Mouse (Mus musculus) ES-Bruce4 (cell line): ENCODE data around the gene Trmt5. TPM values are rescaled to one million over a fixed set of nuclear protein-coding genes. Genes with fewer than 3 reads are reported as not detected.

Source experiments
- H3K27ac ChIP-seq: 2 replicates; pipeline ENCODE4 v1.5.1; 2012; ENCODE audit warnings: low read length, inconsistent platforms; ENCODE audit not compliant: insufficient read depth
- H3K27me3 ChIP-seq: 2 replicates; pipeline ENCODE4 v1.6.1; 2012; ENCODE audit warnings: mild to moderate bottlenecking, low read length, inconsistent platforms; ENCODE audit not compliant: control insufficient read depth, poor library complexity, insufficient read depth, severe bottlenecking
- H3K36me3 ChIP-seq: 2 replicates; pipeline ENCODE4 v1.6.1; 2012; ENCODE audit warnings: inconsistent platforms, mild to moderate bottlenecking, low read length, moderate library complexity; ENCODE audit not compliant: control insufficient read depth, poor library complexity, insufficient read depth, severe bottlenecking
- H3K4me1 ChIP-seq: one replicate; pipeline ENCODE4 v1.8.1; 2011; ENCODE audit warnings: low read length; ENCODE audit not compliant: control insufficient read depth, insufficient read depth
- H3K4me3 ChIP-seq: 2 replicates; pipeline ENCODE4 v1.5.1; 2011; ENCODE audit warnings: low read depth, mild to moderate bottlenecking, low read length
- H3K9ac ChIP-seq: 2 replicates; pipeline ENCODE4 v1.6.1; 2012; ENCODE audit warnings: low read depth, mild to moderate bottlenecking, inconsistent platforms; ENCODE audit not compliant: poor library complexity, severe bottlenecking
- H3K9me3 ChIP-seq: replicated peaks from 2 replicates; pipeline ENCODE4 v1.6.1; 2012; ENCODE audit warnings: mild to moderate bottlenecking, low read length, inconsistent platforms; ENCODE audit not compliant: control insufficient read depth, poor library complexity, insufficient read depth, severe bottlenecking
- CTCF ChIP-seq: IDR thresholded peaks from one replicate; pipeline ENCODE4 v1.8.1; 2011; ENCODE audit warnings: low read depth, low read length
- EP300 ChIP-seq: IDR thresholded peaks from 2 replicates; pipeline ENCODE4 v1.6.1; 2011; ENCODE audit warnings: low read depth, low read length; ENCODE audit not compliant: insufficient read depth
- POLR2A ChIP-seq: IDR thresholded peaks from one replicate; pipeline ENCODE4 v1.8.1; 2011; ENCODE audit warnings: low read length; ENCODE audit not compliant: insufficient read depth
- polyA plus RNA-seq: library from polyadenylated mRNA; stranded (reverse); fragments of >200 nt; gene quantifications from 2 replicates; pipeline ENCODE4 v1.2.4, GENCODE M21; 2011; ENCODE audit warnings: low read depth; ENCODE audit not compliant: missing spikeins, insufficient read depth, insufficient read length

The Trmt5 gene
- polyA plus RNA-seq, 1 experiment: 53.2 TPM

DNA sequence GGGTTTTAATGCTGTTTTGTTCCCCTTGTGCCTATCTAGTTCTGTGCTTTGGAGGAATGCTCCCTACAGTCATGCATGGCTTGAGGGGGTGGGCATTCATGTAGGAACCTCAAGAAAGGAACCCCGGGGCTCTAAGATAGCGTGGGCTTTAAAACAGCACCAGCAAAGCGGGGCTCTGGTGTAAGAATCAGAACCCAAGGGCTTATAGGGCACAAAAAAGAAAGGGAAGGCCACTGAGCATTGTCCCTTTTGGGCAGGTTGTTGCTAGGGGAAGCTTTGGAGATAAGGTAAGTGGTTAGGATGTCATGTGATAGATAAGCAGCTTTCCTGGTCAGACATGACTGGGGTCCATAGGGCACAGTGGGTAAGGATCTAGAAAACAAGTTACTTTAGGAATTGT is 2.1 kb upstream of the Trmt5 start:
- Histone ChIP-seq H3K9ac (no peak overlapping the region), H3K27me3 (no peaks in the 10 kb centered on the region), H3K36me3 (peaks cover 8% of the 10 kb centered on the region), H3K4me1 (no peaks in the 10 kb centered on the region), H3K27ac (no peak overlapping the region), H3K9me3 (no peaks in the 10 kb centered on the region), H3K4me3 (no peak overlapping the region)
- no peak for TF ChIP-seq POLR2A
- TF ChIP-seq CTCF: no peak
- no peak for TF ChIP-seq EP300

DNA sequence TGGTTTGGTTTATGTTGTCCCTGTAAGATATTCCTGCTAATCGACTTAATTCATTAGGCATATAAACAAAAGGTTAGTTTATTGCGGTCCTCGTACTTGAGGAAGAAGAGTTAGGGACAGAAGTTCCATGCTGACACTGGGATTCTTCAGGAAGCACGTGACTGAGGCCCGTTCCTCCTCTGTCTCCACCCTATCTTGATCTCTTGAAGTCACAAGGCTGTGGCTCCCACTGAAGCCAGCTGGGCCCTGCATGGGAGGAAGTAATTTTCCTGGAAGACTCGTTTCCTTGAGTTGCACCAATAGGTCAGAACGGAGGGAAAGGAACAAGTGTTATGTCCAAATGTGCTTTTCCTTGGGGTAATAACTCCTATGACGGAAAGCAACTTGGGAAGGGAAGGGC is 1.1 kb upstream of the Trmt5 start:
- TF ChIP-seq CTCF: no peak
- no peak for TF ChIP-seq EP300
- TF ChIP-seq POLR2A: no peak
- peaks cover 14% of the 10 kb centered on the region for H3K36me3 ChIP-seq
- no peak overlapping the region; the same call in 1 of the 2 replicates for H3K4me3 ChIP-seq
- H3K4me1 ChIP-seq: no peaks in the 10 kb centered on the region
- no peaks in the 10 kb centered on the region for H3K27me3 ChIP-seq
- peak overlapping the region; percentile 41 for H3K9ac ChIP-seq
- H3K9me3 ChIP-seq: no peaks in the 10 kb centered on the region
- H3K27ac ChIP-seq: no peak overlapping the region

DNA sequence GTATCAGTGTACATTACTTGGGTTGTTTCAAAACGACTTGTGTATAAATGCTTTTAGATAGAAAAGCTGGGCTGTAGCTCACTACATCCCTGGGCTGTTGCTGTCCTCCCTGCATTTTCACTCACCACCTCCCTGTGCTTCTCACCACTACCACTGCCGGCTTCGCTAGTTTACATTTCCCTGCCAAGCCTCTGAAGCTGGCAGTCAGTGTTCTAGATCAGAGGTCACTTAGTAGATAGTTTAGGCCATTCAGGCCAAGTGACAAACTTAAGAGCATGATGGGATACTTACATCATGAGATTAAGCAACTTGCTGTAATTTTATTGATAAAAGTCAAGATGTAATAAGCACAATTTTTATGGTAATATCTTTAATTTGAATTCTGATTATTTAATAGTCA is 11.6 kb downstream of the Trmt5 start:
- Histone ChIP-seq H3K27ac (no peak overlapping the region), H3K27me3 (no peaks in the 10 kb centered on the region), H3K36me3 (peaks cover 9% of the 10 kb centered on the region), H3K9ac (no peak overlapping the region), H3K9me3 (peaks cover 18% of the 10 kb centered on the region), H3K4me3 (no peak overlapping the region), H3K4me1 (no peaks in the 10 kb centered on the region)
- TF ChIP-seq EP300 (no peak), CTCF (no peak), POLR2A (no peak)

DNA sequence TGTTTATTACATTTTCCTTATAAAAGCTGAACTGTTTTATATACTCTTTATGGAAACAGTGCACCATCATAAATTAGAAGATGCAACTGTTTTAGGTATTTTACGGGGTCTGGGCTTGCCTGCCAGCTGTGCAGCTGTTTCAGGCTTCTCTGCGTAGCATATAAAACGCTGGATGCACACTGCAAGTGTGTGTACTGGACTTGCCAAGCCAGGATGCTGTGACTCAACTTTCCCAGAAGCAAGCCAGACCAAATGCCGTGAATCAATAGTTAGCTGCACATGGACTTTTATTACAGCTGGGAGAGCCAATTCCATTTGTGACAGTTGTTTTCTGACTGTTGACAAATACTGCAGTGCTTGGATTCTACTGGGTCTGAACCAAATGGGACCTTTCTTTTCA is 16.6 kb downstream of the Trmt5 start:
- no peaks in the 10 kb centered on the region for H3K27me3 ChIP-seq
- no peak overlapping the region for H3K9ac ChIP-seq
- no peak for TF ChIP-seq POLR2A
- TF ChIP-seq EP300: no peak
- no peak for TF ChIP-seq CTCF
- no peaks in the 10 kb centered on the region for H3K4me1 ChIP-seq
- 0 out of 2 replicates have a peak, but pooled peaks cover 4% of the 10 kb centered on the region for H3K9me3 ChIP-seq
- H3K4me3 ChIP-seq: no peak overlapping the region
- no peak overlapping the region for H3K27ac ChIP-seq
- H3K36me3 ChIP-seq: no peaks in the 10 kb centered on the region

DNA sequence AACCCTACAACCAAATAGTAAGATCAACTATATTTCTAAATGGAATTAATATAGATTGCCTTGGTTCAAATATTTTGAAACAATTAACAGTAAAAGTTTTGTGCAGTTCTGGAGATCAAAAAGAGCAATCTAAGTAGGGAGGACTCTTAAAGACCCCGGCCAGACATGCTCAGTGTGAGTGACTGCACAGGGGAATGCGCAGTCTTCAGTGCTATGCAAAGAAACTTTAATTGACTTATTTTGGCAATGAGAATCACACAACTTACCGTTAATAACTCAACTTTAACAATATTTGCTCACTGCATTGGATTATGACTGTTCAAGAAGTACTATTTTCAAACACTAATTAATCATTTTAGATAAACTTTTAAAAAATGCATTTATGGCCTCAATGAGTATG is 17.0 kb downstream of the Trmt5 start:
- no peaks in the 10 kb centered on the region for H3K27me3 ChIP-seq
- no peak overlapping the region for H3K27ac ChIP-seq
- no peaks in the 10 kb centered on the region for H3K36me3 ChIP-seq
- TF ChIP-seq EP300 (no peak), POLR2A (no peak), CTCF (no peak)
- 0 out of 2 replicates have a peak, but pooled peaks cover under 1% of the 10 kb centered on the region for H3K9me3 ChIP-seq
- no peaks in the 10 kb centered on the region for H3K4me1 ChIP-seq
- H3K9ac ChIP-seq: no peak overlapping the region
- H3K4me3 ChIP-seq: no peak overlapping the region

DNA sequence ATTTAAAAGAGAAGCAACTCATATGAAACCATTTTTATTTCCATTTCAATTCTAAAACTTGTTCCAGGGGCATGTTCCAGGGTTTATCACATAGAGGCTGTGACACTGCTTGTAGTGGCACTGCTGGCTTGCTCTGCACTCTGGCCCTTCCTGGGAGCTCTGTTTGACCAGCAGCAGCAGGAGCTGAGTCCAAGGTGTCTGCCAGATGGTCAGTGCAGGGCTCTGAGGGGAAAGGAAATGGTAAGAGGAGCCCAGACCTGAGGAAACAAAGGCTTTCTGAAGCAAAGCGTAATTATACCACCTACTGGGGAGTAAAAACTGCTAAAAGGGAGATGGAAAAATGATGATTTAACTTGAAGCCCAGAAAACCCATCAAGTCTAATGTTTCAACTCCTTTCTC is 18.0 kb downstream of the Trmt5 start:
- TF ChIP-seq CTCF (no peak), POLR2A (no peak), EP300 (no peak)
- no peaks in the 10 kb centered on the region for H3K27me3 ChIP-seq
- H3K9me3 ChIP-seq: no peaks in the 10 kb centered on the region
- no peaks in the 10 kb centered on the region for H3K4me1 ChIP-seq
- no peaks in the 10 kb centered on the region for H3K36me3 ChIP-seq
- no peak overlapping the region for H3K4me3 ChIP-seq
- no peak overlapping the region for H3K27ac ChIP-seq
- H3K9ac ChIP-seq: no peak overlapping the region
